ENCODE assay signal across 8 mouse cellular contexts in genomic region chr3:104992709-104993388, GRCm38 (mm10). TPM values are rescaled to one million over a fixed set of nuclear protein-coding genes. Genes with fewer than 3 reads are reported as not detected.
DNase-seq lines count a peak whose midpoint lies in the region; ATAC-seq and TF ChIP-seq lines count a peak whose summit lies in the region.

No protein-coding gene starts in this region.

- H3K4me3 ChIP-seq in cortical plate, adult 2 months (ENCODE audit: insufficient read depth, low read length) = peak overlapping the region; percentile 8; the same call in 1 of the 2 replicates
- H3K4me3 ChIP-seq in hindbrain, postnatal 0 days (ENCODE audit: low read length) = peak overlapping the region; percentile 14; the same call in 1 of the 2 replicates
- no peak overlapping the region for H3K4me3 ChIP-seq in macrophage (ENCODE audit: inconsistent target)

- H3K79me2 ChIP-seq in macrophage (ENCODE audit: inconsistent target) = no peaks in the 10 kb centered on the region

- no peaks in the 10 kb centered on the region for H3K9me3 ChIP-seq in hindbrain, postnatal 0 days (ENCODE audit: low read length)

- WGBS in hindbrain, postnatal 0 days = 9% methylated on average over 23 of the region's 23 CpGs
- 12% methylated on average over 23 of the region's 23 CpGs for WGBS in macrophage (ENCODE audit: missing documents)

- peak; percentile 79 to 84 for DNase-seq in gastrocnemius, adult 8-10 months (ENCODE audit: low spot score in 2 of 2)
- DNase-seq in hindbrain, postnatal 0 days (ENCODE audit: low spot score) = peak; percentile 97
- DNase-seq in left cerebral cortex, adult 18-20 months (ENCODE audit: low spot score in 2 of 2) = peak; percentile 93 to 96
- peak; percentile 79 for DNase-seq in retina, postnatal 7 days (ENCODE audit: low read depth, low spot score)
- peak; percentile 83 for DNase-seq in urinary bladder, adult 18-20 months (ENCODE audit: low spot score in 2 of 2)

- no peaks in the 10 kb centered on the region for H3K27me3 ChIP-seq in hindbrain, postnatal 0 days (ENCODE audit: insufficient read depth, low read length)

- no peaks in the 10 kb centered on the region for H3K36me3 ChIP-seq in hindbrain, postnatal 0 days (ENCODE audit: insufficient read depth, low read length)
- no peaks in the 10 kb centered on the region for H3K36me3 ChIP-seq in macrophage (ENCODE audit: inconsistent target)

- H3K4me2 ChIP-seq in hindbrain, postnatal 0 days (ENCODE audit: low read depth, low read length) = peak overlapping the region; percentile 43

- no peak for TF ChIP-seq POLR2A in cortical plate, adult 2 months (IDR thresholded peaks at IDR 0.05; ENCODE audit: extremely low read depth, insufficient read depth, low read length)

- TF ChIP-seq CTCF in cortical plate, adult 2 months (IDR thresholded peaks at IDR 0.05; ENCODE audit: extremely low read depth, insufficient read depth, low read length) = peak; percentile 86
- TF ChIP-seq CTCF in hindbrain, postnatal 0 days (IDR thresholded peaks at IDR 0.05; ENCODE audit: low read depth) = peak; percentile 97

- peak; percentile 83 for ATAC-seq in activated CD4-positive, CD25-positive, alpha-beta regulatory T cell, adult 4 months
- ATAC-seq in hindbrain, postnatal 0 days = peak; percentile 93

- peak overlapping the region; percentile 30; the same call in 1 of the 2 replicates for H3K27ac ChIP-seq in cortical plate, adult 2 months (ENCODE audit: insufficient read depth, low read length)
- H3K27ac ChIP-seq in hindbrain, postnatal 0 days = peak overlapping the region; percentile 1; the same call in 1 of the 2 replicates
- H3K27ac ChIP-seq in macrophage = peak overlapping the region; percentile 87

- 0 out of 2 replicates have a peak overlapping the region, but pooled peaks have one; percentile 5 for H3K9ac ChIP-seq in hindbrain, postnatal 0 days (replicated peaks; ENCODE audit: low read length)

- H3K4me1 ChIP-seq in cortical plate, adult 2 months (ENCODE audit: control insufficient read depth, insufficient read depth, low read length) = peaks cover 3% of the 10 kb centered on the region; the same call in 1 of the 2 replicates
- H3K4me1 ChIP-seq in hindbrain, postnatal 0 days (ENCODE audit: insufficient read depth, low read length) = no peaks in the 10 kb centered on the region

RNA-seq across cellular contexts. Expression of gene Wnt2b, which starts 31.1 kb away (rescaled TPM):
- under 1 TPM; 0.18 to 0.22 TPM for polyA plus RNA-seq in activated CD4-positive, CD25-positive, alpha-beta regulatory T cell, adult 4 months (2017; shearing (Covaris generic))
- 1.0 and 1.5 TPM in 2 replicates for polyA plus RNA-seq in cortical plate, adult 2 months (2012; rRNA removed)
- under 1 TPM; 0.07 to 0.46 (median 0.10) TPM for total RNA-seq in gastrocnemius, adult 8-10 months (2022)
- total RNA-seq in hindbrain, postnatal 0 days (2014; rRNA removed) = 1.9 and 3.2 TPM in 2 replicates
- polyA plus RNA-seq in hindbrain, postnatal 0 days (2015; fragmentation: Nextera tagmentation; extraction: Ambion mirVana) = 0.56 and 0.88 TPM in 2 replicates
- 1 to 10 TPM; 2.4 to 3.2 TPM for total RNA-seq in left cerebral cortex, adult 18-20 months (2021)
- total RNA-seq in macrophage (2018; cell fraction: chromatin; rRNA removed) = under 1 TPM in 4 of 26 experiments, not detected in 22; 0.21 to 0.72 (median 0.42) TPM
- total RNA-seq in macrophage (2018; cell fraction: cytosol; rRNA removed) = under 1 TPM in 2 of 26 experiments, not detected in 24; 0.04 to 0.05 TPM
- under 1 TPM in 3 of 26 experiments, not detected in 23; 0.28 to 0.48 (median 0.46) TPM for total RNA-seq in macrophage (2018; cell fraction: nucleus; rRNA removed)
- polyA plus RNA-seq in macrophage (2018) = not detected in 3 replicates

Comparison
In these comparisons a context has a peak if more than half of its experiments do, and no peak if none do; other contexts are left out.
1. H3K27ac ChIP-seq: peak in every context shown above with its lines; median percentile 87 in macrophage; 30 in cortical plate, adult 2 months; 1 in hindbrain, postnatal 0 days.